Mouse (Mus musculus) lung, postnatal 36 days (tissue): ENCODE data around the gene Kcnq2.

Source experiments
- DNase-seq: peaks from one replicate; pipeline ENCODE4 v3.0.0; 2022; ENCODE audit warnings: mixed read lengths

Gene Kcnq2

GRCm38 (mm10) chr2:181101626-181102025 is 33.5 kb downstream of the Kcnq2 start:
- no peak for DNase-seq

GRCm38 (mm10) chr2:181100087-181100486 is 35.0 kb downstream of the Kcnq2 start:
- no peak for DNase-seq

- peak; percentile 17 for DNase-seq
Measured at GRCm38 (mm10) chr2:181090123-181090522, 45.0 kb downstream of the Kcnq2 start.

GRCm38 (mm10) chr2:181084997-181085396 is 50.1 kb downstream of the Kcnq2 start:
- no peak for DNase-seq

- DNase-seq, result no peak
Measured at GRCm38 (mm10) chr2:181083945-181084344, 51.2 kb downstream of the Kcnq2 start.

- DNase-seq, result peak; percentile 7
Measured at GRCm38 (mm10) chr2:181080886-181081285, 54.2 kb downstream of the Kcnq2 start.

GRCm38 (mm10) chr2:181079518-181079917 is 55.6 kb downstream of the Kcnq2 start:
- no peak for DNase-seq

GRCm38 (mm10) chr2:181078908-181079307 is 56.2 kb downstream of the Kcnq2 start:
- no peak for DNase-seq

GRCm38 (mm10) chr2:181075501-181075900 is 59.6 kb downstream of the Kcnq2 start:
- DNase-seq, result no peak

- DNase-seq, result no peak
Measured at GRCm38 (mm10) chr2:181072403-181072714, 62.7 kb downstream of the Kcnq2 start.

GRCm38 (mm10) chr2:181071706-181072402 is 63.2 kb downstream of the Kcnq2 start:
- DNase-seq, result peak; percentile 87

- no peak for DNase-seq
Measured at GRCm38 (mm10) chr2:181070136-181070535, 65.0 kb downstream of the Kcnq2 start.

GRCm38 (mm10) chr2:181068499-181068898 is 66.6 kb downstream of the Kcnq2 start:
- DNase-seq, result no peak

GRCm38 (mm10) chr2:181065827-181066226 is 69.3 kb downstream of the Kcnq2 start:
- DNase-seq, result no peak

GRCm38 (mm10) chr2:181060127-181060526 is 75.0 kb downstream of the Kcnq2 start:
- DNase-seq, result peak; percentile 80

GRCm38 (mm10) chr2:181058193-181058592 is 76.9 kb downstream of the Kcnq2 start:
- no peak for DNase-seq

GRCm38 (mm10) chr2:181057341-181057740 is 77.8 kb downstream of the Kcnq2 start:
- DNase-seq, result no peak

- DNase-seq, result no peak
Measured at GRCm38 (mm10) chr2:181052171-181052570, 82.9 kb downstream of the Kcnq2 start.

- DNase-seq, result no peak
Measured at GRCm38 (mm10) chr2:181048986-181049385, 86.1 kb downstream of the Kcnq2 start.

- no peak for DNase-seq
Measured at GRCm38 (mm10) chr2:181048252-181048945, 86.7 kb downstream of the Kcnq2 start.

GRCm38 (mm10) chr2:181044001-181044400 is 91.1 kb downstream of the Kcnq2 start:
- no peak for DNase-seq

- peak; percentile 1 for DNase-seq
Measured at GRCm38 (mm10) chr2:181043437-181043836, 91.7 kb downstream of the Kcnq2 start, which contains the start of gene Chrna4. TSS of gene Chrna4 (minus strand) at chr2:181043546.

- no peak for DNase-seq
Measured at GRCm38 (mm10) chr2:181042376-181042775, 92.7 kb downstream of the Kcnq2 start.

GRCm38 (mm10) chr2:181041941-181042340 is 93.2 kb downstream of the Kcnq2 start:
- no peak for DNase-seq

GRCm38 (mm10) chr2:181039356-181039680 is 95.8 kb downstream of the Kcnq2 start:
- no peak for DNase-seq
